Mouse (Mus musculus) spleen, adult 12 weeks (tissue): Measurements from ENCODE around the gene Spg11.
"Not testable (repeated sequence)": the region's sequence is repeated elsewhere in the genome, so short reads cannot be mapped to it uniquely, and the experiment has no call there.

Source experiments
- DNase-seq: peaks from one replicate; pipeline ENCODE4 v3.0.0; 2022; ENCODE audit warnings: low spot score

The Spg11 gene

DNA sequence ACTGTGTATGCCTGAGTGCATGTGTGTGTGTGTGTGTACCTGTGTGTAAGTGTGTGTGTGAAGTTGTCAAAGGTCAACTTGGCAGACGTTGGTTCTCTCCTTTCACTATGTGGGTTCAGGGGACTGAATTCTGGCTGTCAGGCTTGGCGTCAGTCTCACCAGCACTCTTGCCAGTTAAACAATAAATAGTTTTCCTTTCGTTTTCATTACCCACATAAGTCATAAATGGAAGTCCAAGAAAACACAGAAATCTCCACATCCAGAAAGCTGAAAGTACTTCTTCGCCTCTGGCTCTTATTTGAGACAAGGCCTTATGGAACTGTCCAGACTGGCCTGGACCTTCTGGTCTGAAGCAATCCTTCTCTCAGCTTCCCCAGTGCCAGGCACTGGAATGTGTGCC, 27.6 kb upstream of the Spg11 start:
- DNase-seq, result no peak

DNA sequence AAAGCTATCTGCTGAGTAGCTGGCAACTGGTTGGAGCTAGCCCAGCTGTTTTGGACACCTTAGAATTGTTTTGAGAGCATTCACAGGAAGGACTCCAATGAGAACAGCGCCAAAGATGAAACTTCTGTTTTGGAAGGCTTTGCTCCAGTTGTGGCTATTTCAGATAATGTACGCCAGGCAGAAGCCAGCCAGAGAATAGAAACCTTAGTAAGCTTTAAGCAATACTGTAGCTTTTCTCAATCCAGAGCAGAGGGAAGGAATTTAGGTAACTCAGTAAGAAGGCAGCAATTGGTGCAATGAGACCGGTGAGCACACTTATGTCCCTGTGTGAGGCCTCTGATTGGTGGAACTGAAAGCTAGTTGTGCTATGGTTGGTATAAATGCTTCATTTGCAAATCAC, 24.9 kb upstream of the Spg11 start:
- DNase-seq, result no peak

DNA sequence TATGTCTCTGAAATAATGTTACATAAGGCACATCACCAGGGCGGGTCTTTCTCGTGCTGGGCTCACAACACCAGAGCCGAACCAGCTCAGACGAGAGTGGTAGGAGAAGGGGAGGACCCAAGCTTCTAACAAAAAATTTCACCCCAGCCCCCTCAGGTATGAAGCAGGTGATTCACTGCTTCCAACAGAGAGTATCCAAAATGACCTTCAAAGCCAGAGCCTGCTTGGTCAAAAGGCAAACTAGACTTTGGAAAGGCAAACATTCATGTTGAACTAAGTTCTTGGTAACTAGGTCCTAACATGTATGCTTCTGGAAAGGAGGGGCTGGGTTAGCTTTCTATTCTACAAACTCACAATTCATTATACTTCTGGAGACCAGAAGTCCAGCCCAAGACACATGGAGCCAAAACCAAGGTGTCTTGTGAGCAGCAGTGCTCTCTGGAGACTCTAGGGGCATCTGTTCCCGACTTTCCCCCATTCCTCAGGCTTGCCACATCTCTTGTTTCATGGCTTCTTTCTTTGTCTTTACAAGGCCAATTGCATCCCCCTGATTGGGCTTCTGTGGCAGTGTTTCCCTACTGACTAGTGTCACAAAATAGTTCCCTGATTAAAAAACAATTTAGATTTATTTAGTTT, 23.3 kb upstream of the Spg11 start:
- DNase-seq, result no peak

DNA sequence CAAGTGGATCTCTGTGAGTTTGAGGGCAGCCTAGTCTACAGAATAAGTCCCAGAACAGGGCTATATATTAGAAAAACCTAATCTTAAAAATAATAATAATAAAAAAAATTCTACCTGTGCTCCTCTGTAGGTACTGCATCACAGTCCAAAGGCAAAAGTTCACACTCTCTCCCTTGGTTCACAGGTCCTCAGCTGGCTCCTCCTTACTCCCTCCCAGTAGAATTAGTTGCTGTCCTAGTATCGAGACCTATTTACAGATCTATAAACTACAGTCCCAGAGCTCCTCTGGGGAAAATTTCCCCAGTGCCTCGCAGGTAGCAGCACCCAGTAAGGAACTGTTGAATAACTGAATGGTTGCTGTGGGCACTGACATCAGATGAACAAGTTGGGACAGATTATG, 22.6 kb upstream of the Spg11 start:
- no peak for DNase-seq

DNA sequence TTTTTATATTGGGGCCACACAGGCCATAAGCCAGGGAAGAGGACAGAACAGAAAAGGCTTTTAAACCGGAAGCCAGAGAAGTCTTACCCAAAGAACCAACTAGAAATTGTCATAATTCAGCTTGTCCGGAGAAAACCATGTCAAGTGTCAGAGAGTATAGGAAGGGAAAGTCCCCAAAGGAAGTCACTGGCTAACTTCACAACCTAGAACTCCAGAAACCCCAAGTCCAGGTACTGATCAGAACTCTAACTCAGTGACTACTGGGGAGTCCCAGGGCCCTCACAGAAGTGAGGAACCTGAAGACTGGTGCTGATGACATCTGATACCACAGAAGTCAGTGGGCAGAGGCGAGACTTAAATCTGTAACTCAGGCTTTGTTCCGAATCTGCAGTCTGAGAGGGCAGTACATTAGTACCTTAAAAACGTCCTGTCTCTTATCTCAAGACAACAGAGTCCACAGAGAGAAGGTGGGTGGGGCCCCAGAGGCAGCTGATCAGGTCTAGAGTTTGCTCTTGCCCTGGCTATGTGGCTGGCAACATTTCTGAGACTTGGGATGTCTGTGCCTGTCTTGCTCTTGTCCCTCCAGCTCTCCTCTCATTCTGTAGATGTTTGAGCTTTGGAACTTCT, 19.8 kb upstream of the Spg11 start:
- peak; percentile 53 for DNase-seq

DNA sequence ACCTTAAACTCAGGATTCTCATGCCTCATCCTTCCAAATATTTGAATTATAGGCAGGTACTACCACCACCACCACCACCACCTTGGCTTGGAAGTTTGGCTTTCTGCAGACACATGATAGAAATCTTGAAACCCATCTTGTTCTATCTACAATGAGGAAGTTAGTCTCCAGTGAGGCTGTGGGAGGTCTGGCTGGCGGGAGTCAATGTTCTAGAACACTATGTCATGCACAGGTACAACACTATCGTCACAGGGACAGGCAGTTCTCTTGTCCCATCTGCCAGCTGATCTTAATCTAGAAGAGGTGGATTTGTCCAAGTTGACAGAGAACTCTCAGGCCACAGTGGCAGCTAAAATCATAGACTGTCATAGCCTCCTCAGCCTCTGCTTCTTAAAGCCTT, 14.4 kb upstream of the Spg11 start:
- DNase-seq, result no peak

DNA sequence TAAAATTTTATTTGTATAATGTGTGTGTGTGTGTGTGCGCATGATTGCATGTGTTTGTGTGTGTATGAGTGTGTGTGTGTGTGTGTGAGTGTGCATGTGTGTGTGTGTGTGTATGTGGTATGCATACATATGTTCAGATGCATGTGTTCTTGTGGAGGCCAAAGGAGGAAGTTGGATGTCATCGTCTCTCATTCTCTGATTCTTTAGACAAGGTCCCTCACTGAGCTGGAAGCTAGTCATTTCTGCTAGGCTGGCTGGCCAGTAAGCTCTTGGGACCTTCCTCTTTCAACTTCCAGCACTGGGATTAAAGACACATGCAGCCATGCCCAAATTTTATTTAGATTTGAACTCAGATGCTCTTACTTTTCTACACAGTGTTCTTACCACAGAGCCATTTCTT, 13.9 kb upstream of the Spg11 start:
- no peak for DNase-seq

DNA sequence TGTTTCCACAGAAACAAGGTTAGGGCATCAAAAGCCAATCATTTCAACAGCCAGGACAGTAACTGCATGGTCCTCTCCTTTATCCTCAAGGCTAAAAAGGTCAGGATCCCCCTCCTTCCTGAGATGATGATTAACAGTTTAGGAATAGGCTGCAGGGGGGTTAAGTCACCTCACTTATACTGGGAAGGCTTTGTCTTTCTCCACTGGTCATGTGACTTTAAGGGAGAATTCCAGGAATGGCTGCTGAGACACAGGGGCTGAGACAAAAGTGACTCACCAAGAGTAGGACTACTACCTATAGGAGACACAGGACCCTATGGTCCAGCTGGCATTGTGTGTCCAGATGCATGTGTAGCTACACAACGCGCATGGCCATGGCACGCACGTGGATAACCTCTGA, 9.4 kb upstream of the Spg11 start:
- no peak for DNase-seq

DNA sequence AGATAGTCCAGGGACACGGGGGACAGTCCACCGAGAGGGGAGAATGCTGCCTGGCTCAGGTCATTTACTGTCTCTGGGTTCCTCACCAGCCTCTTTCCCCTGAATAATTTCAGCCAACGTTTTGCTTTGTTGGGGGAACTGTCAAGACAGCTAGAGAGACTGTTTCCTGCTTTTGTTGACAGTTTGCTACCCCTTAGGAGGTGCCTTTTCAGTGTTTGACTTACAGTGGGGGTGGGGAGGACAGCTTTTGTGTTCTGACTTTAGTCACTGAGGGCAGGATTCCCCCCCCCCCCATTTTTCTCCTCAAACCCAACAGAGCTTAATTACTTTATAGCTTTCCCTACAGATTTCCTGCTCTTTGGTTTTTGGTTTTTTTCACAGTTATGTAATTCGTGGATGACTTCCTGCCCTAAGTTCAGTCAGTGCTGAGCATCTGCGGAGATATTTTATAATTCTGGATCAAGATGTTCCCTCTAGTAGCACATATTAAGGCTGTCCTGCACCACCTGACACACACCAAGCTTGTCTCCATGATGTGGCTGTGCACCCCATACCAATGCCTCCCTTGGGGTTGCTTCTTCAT, 8.7 kb upstream of the Spg11 start:
- DNase-seq, result no peak

DNA sequence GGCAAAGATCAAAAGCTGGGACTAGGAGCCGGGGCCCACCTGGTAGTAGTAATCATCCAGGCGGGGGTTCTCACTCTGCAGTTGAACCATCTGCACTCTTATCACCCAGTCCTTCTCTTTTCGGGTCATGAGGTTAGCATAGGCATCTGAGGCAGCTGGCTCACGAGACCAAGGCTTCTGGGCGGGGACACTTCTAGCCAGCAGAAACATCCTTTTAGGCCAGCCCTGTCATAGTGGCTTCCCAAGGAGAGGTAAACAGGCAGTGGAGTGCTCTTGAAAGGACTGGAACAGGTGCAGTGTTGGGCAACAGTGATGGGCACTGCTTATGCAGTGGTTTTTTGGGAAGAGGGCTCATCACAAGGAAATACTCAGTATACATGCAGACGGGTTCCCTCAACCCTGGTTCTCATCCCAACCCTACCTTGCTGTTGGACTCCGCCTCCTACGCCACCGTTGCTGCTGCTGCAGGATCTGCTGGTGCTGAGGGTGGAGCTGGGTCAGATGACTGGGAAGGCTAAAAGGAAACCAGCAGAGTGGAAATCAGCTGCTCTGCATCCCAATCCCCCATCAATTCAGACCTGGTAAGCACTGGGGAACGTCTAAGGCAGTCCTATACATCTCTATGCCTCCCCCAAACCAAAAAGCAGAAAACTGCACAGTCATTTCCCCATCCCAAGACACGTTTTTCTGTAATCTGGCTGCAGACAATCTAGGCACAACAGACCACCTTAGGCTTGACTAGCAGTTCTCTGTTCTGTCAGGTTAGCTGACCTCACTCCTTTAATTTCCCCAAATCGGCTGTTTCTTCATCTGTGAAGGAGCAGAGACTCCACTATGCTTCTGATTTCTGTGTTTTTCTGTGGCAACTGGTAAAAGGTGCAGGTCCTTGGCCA, 7.7 kb upstream of the Spg11 start:
- no peak for DNase-seq

DNA sequence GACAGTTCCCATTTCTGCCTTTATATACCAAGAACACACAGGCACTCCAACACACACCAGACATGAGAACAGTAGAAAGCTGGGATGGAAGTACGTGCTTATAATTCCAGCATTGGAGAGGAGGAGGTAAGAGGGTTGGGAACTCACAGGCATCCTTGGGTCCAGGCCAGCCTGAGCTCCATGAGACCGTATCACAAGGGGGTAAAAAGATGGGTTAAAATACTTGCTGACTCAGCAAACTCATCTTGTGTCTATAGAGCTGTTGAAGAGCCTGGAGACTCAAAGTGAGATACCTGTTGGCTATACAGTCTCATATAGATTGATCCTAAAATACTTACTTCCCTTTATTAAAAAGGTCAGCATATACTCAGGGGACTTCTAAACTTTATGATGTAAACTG, 1.3 kb downstream of the Spg11 start:
- no peak for DNase-seq

DNA sequence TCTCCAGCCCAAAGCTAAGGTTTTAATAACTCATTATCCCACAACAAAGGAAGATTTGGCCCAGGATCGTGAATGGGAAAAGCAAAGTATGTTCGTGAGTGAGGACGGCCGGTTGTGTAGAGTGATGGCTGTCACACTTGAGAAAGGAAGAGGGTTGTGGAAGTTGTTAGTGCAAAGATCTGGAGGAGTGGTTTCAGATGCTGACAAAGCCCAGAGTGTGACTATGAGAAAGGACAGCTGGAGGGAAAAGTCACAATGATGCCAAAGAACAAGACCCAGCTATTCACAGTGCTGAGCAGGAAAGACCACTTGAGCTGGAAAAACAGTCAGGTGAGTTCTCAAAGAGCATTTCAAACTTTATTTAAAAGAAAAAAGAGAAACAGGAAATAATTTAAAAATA, 8.5 kb downstream of the Spg11 start:
- no peak for DNase-seq

DNA sequence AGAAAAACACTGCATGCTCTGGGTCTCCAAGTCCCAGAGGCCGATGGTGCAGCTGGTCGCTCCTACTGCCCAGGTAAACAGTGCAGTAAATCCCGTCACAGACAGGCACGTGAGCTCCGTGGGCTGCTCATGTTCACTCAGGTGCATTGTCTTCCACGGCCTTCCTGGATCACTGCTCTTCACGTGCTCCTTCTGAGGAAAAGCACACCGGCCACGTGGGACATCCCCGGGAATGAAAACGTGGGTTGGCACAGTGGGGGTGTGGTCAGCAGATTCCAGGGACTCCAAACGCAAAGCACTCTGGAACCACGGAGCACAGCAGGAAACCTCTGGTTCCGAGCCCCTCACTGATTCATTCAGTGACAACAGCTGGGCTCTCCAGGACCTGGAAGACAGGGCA, 10.1 kb downstream of the Spg11 start:
- no peak for DNase-seq

DNA sequence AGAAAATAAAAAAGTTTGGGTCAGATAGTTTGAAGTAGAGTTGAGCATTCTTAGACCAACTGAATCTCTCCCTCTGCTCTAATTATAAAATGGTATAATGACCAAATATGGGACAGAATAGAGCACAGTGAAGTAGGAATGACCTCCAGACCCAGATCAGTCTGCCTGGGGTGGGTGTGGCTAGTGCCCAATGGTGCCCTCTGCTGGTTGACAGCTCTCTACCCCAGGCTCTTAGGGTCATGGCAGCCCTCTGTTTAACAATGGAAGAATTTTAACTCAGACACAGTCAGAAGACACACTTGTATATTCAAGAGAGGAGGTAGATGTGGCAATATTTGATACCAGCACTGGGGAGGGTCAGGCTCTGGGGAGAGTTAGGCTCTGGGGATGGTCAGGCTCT, 16.1 kb downstream of the Spg11 start:
- DNase-seq, result no peak

DNA sequence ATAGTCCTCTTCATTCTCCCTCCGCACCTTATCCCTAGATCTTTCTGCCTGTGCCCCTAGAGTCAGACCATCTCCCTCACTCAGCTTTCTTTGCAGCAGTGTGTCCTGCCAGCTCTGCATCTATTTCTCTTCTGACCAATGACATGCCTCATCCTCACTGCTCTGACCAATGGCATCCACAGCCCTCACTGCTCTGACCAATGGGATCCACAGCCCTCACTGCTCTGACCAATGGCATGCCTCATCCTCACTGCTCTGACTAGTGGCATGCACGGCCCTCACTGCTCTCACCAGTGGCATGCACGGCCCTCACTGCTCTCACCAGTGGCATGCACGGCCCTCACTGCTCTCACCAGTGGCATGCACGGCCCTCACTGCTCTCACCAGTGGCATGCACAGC, 20.5 kb downstream of the Spg11 start:
- DNase-seq, result not testable (repeated sequence)

DNA sequence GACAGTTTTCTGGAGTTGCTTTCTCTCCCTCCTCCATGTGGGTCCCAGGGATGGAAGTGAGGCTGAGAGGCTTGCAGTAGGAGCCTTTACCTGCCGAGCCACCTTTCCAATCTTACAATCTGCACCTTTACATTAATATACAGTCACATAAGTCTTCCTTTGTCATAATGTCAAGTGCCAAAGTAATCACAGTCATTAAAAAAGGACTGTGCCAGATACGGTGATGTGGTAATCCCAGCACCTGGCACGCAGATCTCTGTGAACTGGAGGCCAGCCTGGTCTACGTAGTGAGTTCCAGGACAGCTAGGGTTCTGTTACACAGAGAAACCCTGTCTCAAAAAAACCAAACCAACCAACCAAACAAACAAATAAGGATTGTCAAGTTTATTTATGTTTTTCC, 24.3 kb downstream of the Spg11 start:
- no peak for DNase-seq

DNA sequence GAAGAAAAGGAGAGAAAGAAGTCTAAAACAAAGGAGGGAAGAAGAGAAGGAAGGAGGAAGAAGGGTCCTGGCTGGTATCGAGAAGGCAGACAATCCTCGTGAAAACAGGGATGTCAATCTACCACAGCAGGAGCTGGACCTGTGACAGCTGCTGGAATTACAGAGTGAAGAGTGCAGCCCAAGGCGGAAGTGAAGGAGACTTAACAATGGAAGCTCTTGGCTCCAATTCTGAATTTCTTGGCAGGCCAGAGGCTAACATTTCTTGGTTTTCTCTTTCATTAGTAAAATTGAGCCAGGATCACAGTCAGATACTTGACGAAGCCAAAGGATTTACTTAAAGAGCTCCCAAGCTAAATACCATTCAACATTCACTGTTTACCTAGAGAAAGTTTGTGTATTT, 31.7 kb downstream of the Spg11 start:
- DNase-seq, result no peak

DNA sequence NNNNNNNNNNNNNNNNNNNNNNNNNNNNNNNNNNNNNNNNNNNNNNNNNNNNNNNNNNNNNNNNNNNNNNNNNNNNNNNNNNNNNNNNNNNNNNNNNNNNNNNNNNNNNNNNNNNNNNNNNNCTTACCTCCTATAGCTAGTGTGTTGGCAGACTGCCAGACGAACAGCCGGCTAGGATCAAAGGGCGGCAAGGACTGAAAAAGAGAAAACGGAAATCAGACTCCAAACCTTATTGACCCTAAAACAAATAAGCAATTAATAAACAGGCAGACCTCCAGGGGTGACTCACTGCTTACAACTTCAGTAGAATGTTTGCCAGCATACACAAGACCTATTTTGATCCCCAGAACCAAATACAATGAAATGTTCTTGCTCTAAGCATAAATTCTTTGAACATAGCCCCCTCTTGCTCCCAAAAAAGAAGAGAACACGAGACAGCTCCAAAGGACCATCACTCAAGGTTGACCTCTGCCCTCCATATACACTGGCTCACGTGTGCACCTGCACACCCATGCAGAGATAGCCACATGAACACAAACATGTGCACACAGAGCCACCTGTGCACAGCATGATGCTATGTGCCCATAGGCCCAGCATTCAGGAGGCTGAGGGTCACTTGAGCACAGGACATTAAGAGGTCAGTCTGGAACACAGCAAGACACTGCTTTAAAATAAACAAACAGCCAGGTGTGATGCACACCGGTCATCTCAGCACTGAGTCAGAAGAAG, 36.3 kb downstream of the Spg11 start:
- DNase-seq, result no peak

DNA sequence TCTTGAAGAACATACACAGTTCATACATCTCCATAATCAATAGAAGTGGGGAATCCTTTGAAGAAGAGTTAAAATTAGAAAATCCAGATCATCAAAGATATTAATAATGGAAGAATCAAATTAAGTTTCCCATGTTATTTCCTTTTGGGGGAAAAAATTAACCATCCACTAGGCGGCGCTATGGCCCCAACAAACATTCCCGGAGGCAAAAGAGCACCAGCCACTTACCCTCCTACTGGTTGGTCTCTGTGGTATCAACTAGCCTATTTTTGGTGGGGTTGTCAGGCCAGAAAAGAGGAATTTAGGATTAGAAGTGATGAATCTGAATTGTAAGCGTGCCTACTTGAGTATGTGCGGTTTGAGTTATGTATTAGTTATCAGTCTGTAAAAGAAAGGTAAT, 48.3 kb downstream of the Spg11 start:
- peak; percentile 45 for DNase-seq

DNA sequence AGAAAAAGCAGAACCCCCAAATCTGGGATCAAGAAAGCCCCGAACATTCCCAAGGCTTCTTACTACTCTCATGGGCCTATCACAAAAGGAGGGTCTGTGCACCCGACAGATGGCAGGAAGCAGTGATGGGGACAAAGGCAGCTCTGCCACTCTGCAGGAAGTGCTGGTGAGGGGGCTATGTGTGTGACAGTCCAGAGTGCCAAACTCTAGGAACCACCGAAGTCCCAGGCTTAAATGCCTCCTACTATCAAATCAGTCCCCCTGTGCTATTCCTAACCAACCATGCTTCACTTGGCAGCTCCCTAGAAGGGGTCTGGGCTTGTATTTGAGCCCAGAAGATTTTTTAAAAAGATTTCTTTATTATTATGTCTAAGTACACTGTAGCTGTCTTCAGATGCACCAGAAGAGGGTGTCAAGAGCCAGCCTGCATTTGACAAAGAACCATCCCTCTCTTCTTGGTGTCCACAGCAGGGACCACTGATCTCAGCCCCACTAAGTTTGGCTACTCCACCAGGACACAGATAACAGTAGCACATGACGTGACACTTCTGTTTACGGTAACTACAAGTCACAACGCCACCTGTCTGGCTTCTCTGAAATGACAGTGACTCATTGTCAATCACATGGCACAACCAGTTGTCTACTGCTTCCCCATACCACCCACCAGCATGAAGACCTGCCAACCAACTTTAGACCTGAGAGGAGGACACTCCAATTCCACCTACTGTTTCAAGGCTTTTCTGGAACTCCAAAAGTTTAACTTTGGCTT, 48.9 kb downstream of the Spg11 start:
- no peak for DNase-seq

DNA sequence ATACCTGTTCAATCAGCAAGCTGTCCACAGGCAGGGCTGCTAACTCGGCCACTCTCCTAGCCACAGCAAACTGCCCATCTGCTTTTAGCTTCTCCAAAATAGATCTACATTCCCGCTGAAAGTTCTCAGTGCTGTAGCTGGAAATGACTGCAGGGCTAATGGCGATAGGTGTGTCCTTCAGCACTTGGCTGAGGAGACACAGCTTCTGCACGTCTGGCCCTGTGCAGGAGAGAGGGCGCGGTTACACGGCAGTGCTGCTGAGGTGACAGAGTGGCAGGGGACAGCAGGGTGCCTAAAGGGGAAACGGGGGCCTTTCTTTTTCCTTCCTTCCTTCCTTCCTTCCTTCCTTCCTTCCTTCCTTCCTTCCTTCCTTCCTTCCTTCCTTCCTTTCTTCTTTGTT, 51.9 kb downstream of the Spg11 start:
- DNase-seq, result no peak
